Mouse (Mus musculus): ENCODE data around the gene Smc2.
"Not testable (repeated sequence)": the region's sequence is repeated elsewhere in the genome, so short reads cannot be mapped to it uniquely, and the experiment has no call there.

- TF ChIP-seq CTCF (IDR thresholded peaks at IDR 0.05; ENCODE audit: borderline replicate concordance, insufficient read depth, low read depth, low read length); POLR2A (IDR thresholded peaks at IDR 0.05; ENCODE audit: borderline replicate concordance, insufficient read depth, low read length): not testable (repeated sequence)
Measured at GRCm38 (mm10) chr4:52497144-52497543, 58.1 kb downstream of the Smc2 start, which contains the start of gene Vma21-ps.
